Mouse (Mus musculus) lung, adult 2 months (tissue): ENCODE data around the gene Gcnt3.

Source experiments
- CTCF ChIP-seq: fragments of 200-500 bp; IDR thresholded peaks from 2 replicates; pipeline ENCODE4 v1.5.1; 2011; ENCODE audit warnings: mild to moderate bottlenecking, low read length, control low read depth; ENCODE audit not compliant: insufficient read depth
- POLR2A ChIP-seq: fragments of 200-500 bp; IDR thresholded peaks from 2 replicates; pipeline ENCODE4 v1.6.1; 2011; ENCODE audit warnings: low read depth, mild to moderate bottlenecking, control low read depth, low read length, borderline replicate concordance; ENCODE audit errors: extremely low read depth

DNA sequence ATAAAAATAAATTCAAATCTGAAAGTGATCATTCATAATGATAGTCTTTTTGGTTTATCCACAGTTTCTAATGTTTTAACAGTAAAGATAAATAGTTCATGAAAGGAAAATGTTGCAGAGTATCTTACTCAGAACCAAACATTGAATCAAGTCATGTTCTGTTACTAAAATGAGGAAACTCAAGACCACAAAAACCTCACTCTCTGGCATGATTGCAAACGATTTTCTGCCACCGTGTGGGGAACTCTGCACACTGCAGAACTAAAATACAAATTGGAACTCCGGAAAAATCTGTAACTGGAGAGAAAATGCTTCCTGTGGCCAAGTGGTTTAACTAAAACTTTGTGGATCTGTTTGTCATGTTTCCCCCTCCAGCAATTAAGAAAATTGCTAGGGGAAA, 50.3 kb downstream of the Gcnt3 start:
- peak; percentile 18; the same call in 1 of the 2 replicates for TF ChIP-seq CTCF
- no peak for TF ChIP-seq POLR2A
